Mouse (Mus musculus) skeletal muscle tissue, adult 2 months (tissue): ENCODE results near the gene Fat2.

ENCODE experiments used
- DNase-seq: peaks from one replicate; pipeline ENCODE4 v3.0.0-alpha.2; 2012; ENCODE audit warnings: low read depth, low spot score

Gene Fat2

GRCm38 (mm10) chr11:55239496-55239895 is 96.9 kb downstream of the Fat2 start:
- no peak for DNase-seq

GRCm38 (mm10) chr11:55236815-55237214 is 99.5 kb downstream of the Fat2 start:
- DNase-seq, result no peak

- no peak for DNase-seq
Measured at GRCm38 (mm10) chr11:55234791-55235190, 101.6 kb downstream of the Fat2 start.

GRCm38 (mm10) chr11:55234288-55234687 is 102.1 kb downstream of the Fat2 start:
- DNase-seq, result no peak

GRCm38 (mm10) chr11:55231034-55231433 is 105.3 kb downstream of the Fat2 start:
- no peak for DNase-seq

- DNase-seq, result no peak
Measured at GRCm38 (mm10) chr11:55221306-55221705, 115.1 kb downstream of the Fat2 start.

GRCm38 (mm10) chr11:55218473-55218872 is 117.9 kb downstream of the Fat2 start:
- DNase-seq, result no peak

- no peak for DNase-seq
Measured at GRCm38 (mm10) chr11:55217880-55218279, 118.5 kb downstream of the Fat2 start.

GRCm38 (mm10) chr11:55217418-55217817 is 118.9 kb downstream of the Fat2 start:
- no peak for DNase-seq

- DNase-seq, result no peak
Measured at GRCm38 (mm10) chr11:55216830-55217229, 119.5 kb downstream of the Fat2 start.

- DNase-seq, result no peak
Measured at GRCm38 (mm10) chr11:55216061-55216460, 120.3 kb downstream of the Fat2 start.

GRCm38 (mm10) chr11:55214978-55215377 is 121.4 kb downstream of the Fat2 start:
- peak; percentile 28 for DNase-seq

- DNase-seq, result peak; percentile 23
Measured at GRCm38 (mm10) chr11:55214161-55214560, 122.2 kb downstream of the Fat2 start.

GRCm38 (mm10) chr11:55213518-55213917 is 122.8 kb downstream of the Fat2 start:
- DNase-seq, result no peak

GRCm38 (mm10) chr11:55209626-55210353 is 126.6 kb downstream of the Fat2 start:
- no peak for DNase-seq

GRCm38 (mm10) chr11:55209032-55209431 is 127.3 kb downstream of the Fat2 start:
- no peak for DNase-seq

GRCm38 (mm10) chr11:55208001-55208690 is 128.2 kb downstream of the Fat2 start:
- peak; percentile 23 for DNase-seq

GRCm38 (mm10) chr11:55204602-55205001 is 131.8 kb downstream of the Fat2 start:
- DNase-seq, result no peak

GRCm38 (mm10) chr11:55204159-55204596 is 132.2 kb downstream of the Fat2 start, which contains the start of gene Slc36a1:
Gene Slc36a1 (plus strand): TSS chr11:55204350.
- DNase-seq, result peak; percentile 95
